Mouse (Mus musculus): ENCODE results near the gene Kcng4. TPM values are rescaled to one million over a fixed set of nuclear protein-coding genes. Genes with fewer than 3 reads are reported as not detected.

Kcng4 gene
- polyA plus RNA-seq, 1 experiment from 2014 or later, result 0.08 TPM

- Histone ChIP-seq H3K27me3 (ENCODE audit: control insufficient read depth, insufficient read depth, low read length) (no peaks in the 10 kb centered on the region), H3K4me2 (ENCODE audit: low read depth, low read length) (peak overlapping the region; percentile 42), H3K9me3 (ENCODE audit: control insufficient read depth, low read length) (no peaks in the 10 kb centered on the region), H3K36me3 (ENCODE audit: control insufficient read depth, insufficient read depth, low read length) (no peaks in the 10 kb centered on the region), H3K4me3 (ENCODE audit: low read depth, low read length) (peak overlapping the region; percentile 20; the same call in 1 of the 2 replicates), H3K27ac (ENCODE audit: low read depth, low read length) (no peak overlapping the region), H3K9ac (replicated peaks; ENCODE audit: low read depth, low read length) (0 out of 2 replicates have a peak overlapping the region, but pooled peaks have one; percentile 11), H3K4me1 (ENCODE audit: control insufficient read depth, insufficient read depth, low read length) (no peaks in the 10 kb centered on the region)
- 29% methylated on average over 16 of the region's 24 CpGs for WGBS
- ATAC-seq (ENCODE audit: low read depth), result no peak
These were observed 49.6 kb downstream of the Kcng4 start for GRCm38 (mm10) chr8:119585901-119586300.

- no peak overlapping the region for H3K9ac ChIP-seq (replicated peaks; ENCODE audit: low read depth, low read length)
- H3K27ac ChIP-seq (ENCODE audit: low read depth, low read length), result no peak overlapping the region
- ATAC-seq (ENCODE audit: low read depth), result no peak
- H3K36me3 ChIP-seq (ENCODE audit: control insufficient read depth, insufficient read depth, low read length), result no peaks in the 10 kb centered on the region
- 81% methylated on average over 5 of the region's 5 CpGs for WGBS
- no peak overlapping the region for H3K4me3 ChIP-seq (ENCODE audit: low read depth, low read length)
- no peak overlapping the region for H3K4me2 ChIP-seq (ENCODE audit: low read depth, low read length)
- H3K4me1 ChIP-seq (ENCODE audit: control insufficient read depth, insufficient read depth, low read length), result peaks cover under 1% of the 10 kb centered on the region; the same call in 1 of the 2 replicates
- no peaks in the 10 kb centered on the region for H3K27me3 ChIP-seq (ENCODE audit: control insufficient read depth, insufficient read depth, low read length)
- no peaks in the 10 kb centered on the region for H3K9me3 ChIP-seq (ENCODE audit: control insufficient read depth, low read length)
These were observed 54.9 kb downstream of the Kcng4 start for GRCm38 (mm10) chr8:119580441-119581161.

GRCm38 (mm10) chr8:119579096-119579495 lies 56.4 kb downstream of the Kcng4 start:
- Histone ChIP-seq H3K4me1 (ENCODE audit: control insufficient read depth, insufficient read depth, low read length) (peaks cover 6% of the 10 kb centered on the region; the same call in 1 of the 2 replicates), H3K9me3 (ENCODE audit: control insufficient read depth, low read length) (no peaks in the 10 kb centered on the region), H3K9ac (replicated peaks; ENCODE audit: low read depth, low read length) (no peak overlapping the region), H3K4me2 (ENCODE audit: low read depth, low read length) (no peak overlapping the region), H3K36me3 (ENCODE audit: control insufficient read depth, insufficient read depth, low read length) (no peaks in the 10 kb centered on the region), H3K27ac (ENCODE audit: low read depth, low read length) (no peak overlapping the region), H3K4me3 (ENCODE audit: low read depth, low read length) (no peak overlapping the region), H3K27me3 (ENCODE audit: control insufficient read depth, insufficient read depth, low read length) (no peaks in the 10 kb centered on the region)
- 34% methylated on average over 13 of the region's 13 CpGs for WGBS
- no peak for ATAC-seq (ENCODE audit: low read depth)

GRCm38 (mm10) chr8:119575366-119575726 lies 60.1 kb downstream of the Kcng4 start:
- H3K9ac ChIP-seq (replicated peaks; ENCODE audit: low read depth, low read length), result peak overlapping the region; percentile 82
- no peaks in the 10 kb centered on the region for H3K27me3 ChIP-seq (ENCODE audit: control insufficient read depth, insufficient read depth, low read length)

GRCm38 (mm10) chr8:119574437-119575365 lies 60.8 kb downstream of the Kcng4 start, which contains the start of the genes Hsdl1 and Dnaaf1:
Gene Hsdl1, minus strand, starts transcription at chr8:119575183.
Gene Dnaaf1, plus strand, starts transcription at chr8:119575235.
- WGBS, result under 1% methylated on average over 78 of the region's 97 CpGs
- peak; percentile 82 for ATAC-seq (ENCODE audit: low read depth)
- no peaks in the 10 kb centered on the region for H3K9me3 ChIP-seq (ENCODE audit: control insufficient read depth, low read length)

More at GRCm38 (mm10) chr8:119575366-119575726, 60.1 kb downstream of the Kcng4 start:
- Histone ChIP-seq H3K36me3 (ENCODE audit: control insufficient read depth, insufficient read depth, low read length) (no peaks in the 10 kb centered on the region), H3K9me3 (ENCODE audit: control insufficient read depth, low read length) (no peaks in the 10 kb centered on the region), H3K4me2 (ENCODE audit: low read depth, low read length) (peak overlapping the region; percentile 84), H3K27ac (ENCODE audit: low read depth, low read length) (no peak overlapping the region; the same call in 1 of the 2 replicates), H3K4me3 (ENCODE audit: low read depth, low read length) (peak overlapping the region; percentile 94), H3K4me1 (ENCODE audit: control insufficient read depth, insufficient read depth, low read length) (peaks cover 15% of the 10 kb centered on the region)
- no peak for ATAC-seq (ENCODE audit: low read depth)
- 2% methylated on average over 16 of the region's 16 CpGs for WGBS

More at GRCm38 (mm10) chr8:119574437-119575365, 60.8 kb downstream of the Kcng4 start, which contains the start of the genes Hsdl1 and Dnaaf1:
- Histone ChIP-seq H3K4me3 (ENCODE audit: low read depth, low read length) (peak within 1 kb of the TSS; percentile 94), H3K4me2 (ENCODE audit: low read depth, low read length) (peak within 1 kb of the TSS; percentile 84), H3K27me3 (ENCODE audit: control insufficient read depth, insufficient read depth, low read length) (no peaks in the 10 kb centered on the region), H3K27ac (ENCODE audit: low read depth, low read length) (peak within 1 kb of the TSS; percentile 68), H3K4me1 (ENCODE audit: control insufficient read depth, insufficient read depth, low read length) (peaks cover 15% of the 10 kb centered on the region), H3K9ac (replicated peaks; ENCODE audit: low read depth, low read length) (peak within 1 kb of the TSS; percentile 82), H3K36me3 (ENCODE audit: control insufficient read depth, insufficient read depth, low read length) (no peaks in the 10 kb centered on the region)

Other genes starting within 250 kb of the Kcng4 start
- gene Mlycd, start 240.8 kb downstream of the Kcng4 start, polyA plus RNA-seq (2014; fragmentation: Nextera tagmentation; extraction: Ambion mirVana), result 15.8 and 16.1 TPM in 2 replicates
- gene Osgin1, start 201.6 kb downstream of the Kcng4 start, polyA plus RNA-seq (2014; fragmentation: Nextera tagmentation; extraction: Ambion mirVana), result 0.31 and 0.35 TPM in 2 replicates
- 36.5 and 39.6 TPM in 2 replicates for gene Necab2, start 189.0 kb downstream of the Kcng4 start, polyA plus RNA-seq (2014; fragmentation: Nextera tagmentation; extraction: Ambion mirVana)
- not detected in 2 replicates for gene Slc38a8, start 134.0 kb downstream of the Kcng4 start, polyA plus RNA-seq (2014; fragmentation: Nextera tagmentation; extraction: Ambion mirVana)
- gene Mbtps1, start 76.9 kb downstream of the Kcng4 start, polyA plus RNA-seq (2014; fragmentation: Nextera tagmentation; extraction: Ambion mirVana), result 42.5 and 64.8 TPM in 2 replicates
- gene Hsdl1, start 60.5 kb downstream of the Kcng4 start, polyA plus RNA-seq (2014; fragmentation: Nextera tagmentation; extraction: Ambion mirVana), result 158 and 176 TPM in 2 replicates
- 0.15 and 0.48 TPM in 2 replicates for gene Dnaaf1, start 60.4 kb downstream of the Kcng4 start, polyA plus RNA-seq (2014; fragmentation: Nextera tagmentation; extraction: Ambion mirVana)
- gene Taf1c, start 30.5 kb downstream of the Kcng4 start, polyA plus RNA-seq (2014; fragmentation: Nextera tagmentation; extraction: Ambion mirVana), result 12.7 and 14.7 TPM in 2 replicates
- not detected in 2 replicates for gene Adad2, start 22.9 kb downstream of the Kcng4 start, polyA plus RNA-seq (2014; fragmentation: Nextera tagmentation; extraction: Ambion mirVana)
- 3.2 and 3.7 TPM in 2 replicates for gene Wfdc1, start 30.7 kb upstream of the Kcng4 start, polyA plus RNA-seq (2014; fragmentation: Nextera tagmentation; extraction: Ambion mirVana)
- gene Atp2c2, start 64.3 kb upstream of the Kcng4 start, polyA plus RNA-seq (2014; fragmentation: Nextera tagmentation; extraction: Ambion mirVana), result 0.08 and 0.10 TPM in 2 replicates
- 8.1 and 8.9 TPM in 2 replicates for gene Tldc1, start 142.7 kb upstream of the Kcng4 start, polyA plus RNA-seq (2014; fragmentation: Nextera tagmentation; extraction: Ambion mirVana)
- 228 and 232 TPM in 2 replicates for gene Cotl1, start 204.9 kb upstream of the Kcng4 start, polyA plus RNA-seq (2014; fragmentation: Nextera tagmentation; extraction: Ambion mirVana)
- gene Klhl36, start 226.6 kb upstream of the Kcng4 start, polyA plus RNA-seq (2014; fragmentation: Nextera tagmentation; extraction: Ambion mirVana), result 15.3 and 15.5 TPM in 2 replicates

Data from neural tube, embryonic 14.5 days (tissue).